Mouse (Mus musculus) left cerebral cortex, adult 9 months (tissue): ENCODE measurements around the gene Ddx60.

ENCODE experiments used
- DNase-seq, 2 experiments: peaks; one replicate each; pipeline ENCODE4 v3.0.0; 2022; ENCODE audit warnings: low spot score in 2 of 2

Ddx60 gene

GRCm38 (mm10) chr8:61985703-61986475, 58.0 kb downstream of the Ddx60 start:
- no peak for DNase-seq

- DNase-seq = no peak
Measured at GRCm38 (mm10) chr8:61989464-61989863, 61.6 kb downstream of the Ddx60 start.

GRCm38 (mm10) chr8:61992796-61993195, 64.9 kb downstream of the Ddx60 start:
- DNase-seq = no peak

GRCm38 (mm10) chr8:61997125-61997524, 69.2 kb downstream of the Ddx60 start:
- DNase-seq = no peak

GRCm38 (mm10) chr8:62014166-62014565, 86.3 kb downstream of the Ddx60 start:
- no peak for DNase-seq

- DNase-seq = no peak
Measured at GRCm38 (mm10) chr8:62014582-62014981, 86.7 kb downstream of the Ddx60 start.

GRCm38 (mm10) chr8:62034351-62034750, 106.5 kb downstream of the Ddx60 start:
- DNase-seq = no peak

- no peak for DNase-seq
Measured at GRCm38 (mm10) chr8:62046809-62047208, 118.9 kb downstream of the Ddx60 start.

GRCm38 (mm10) chr8:62060357-62060756, 132.5 kb downstream of the Ddx60 start:
- no peak for DNase-seq

GRCm38 (mm10) chr8:62068305-62068704, 140.4 kb downstream of the Ddx60 start:
- no peak for DNase-seq

GRCm38 (mm10) chr8:62080195-62080802, 152.4 kb downstream of the Ddx60 start:
- no peak for DNase-seq

- DNase-seq = no peak
Measured at GRCm38 (mm10) chr8:62081804-62082203, 153.9 kb downstream of the Ddx60 start.
